Mouse (Mus musculus): ENCODE measurements around the gene Gm34653.
"Not testable (repeated sequence)": the region's sequence is repeated elsewhere in the genome, so short reads cannot be mapped to it uniquely, and the experiment has no call there.

- not testable (repeated sequence) for TF ChIP-seq GATA1 (IDR thresholded peaks at IDR 0.05; ENCODE audit: borderline replicate concordance, low read length); FLI1 (IDR thresholded peaks at IDR 0.05; ENCODE audit: low read length)
Observed at GRCm38 (mm10) chr2:34802565-34803245, 30.1 kb upstream of the Gm34653 start.
